Mouse (Mus musculus): ENCODE results near the gene Mpig6b. TPM values are rescaled to one million over a fixed set of nuclear protein-coding genes. Genes with fewer than 3 reads are reported as not detected.

Gene Mpig6b
- total and polyA plus RNA-seq, 2 experiments from 2014 or later = 0.18 TPM; not detected in 1

GRCm38 (mm10) chr17:35088151-35088550 lies 22.2 kb upstream of the Mpig6b start:
- Histone ChIP-seq H3K27ac (no peak overlapping the region), H3K4me3 (ENCODE audit: low read length) (no peak overlapping the region), H3K4me1 (ENCODE audit: insufficient read depth, low read length) (peaks cover 11% of the 10 kb centered on the region), H3K36me3 (ENCODE audit: insufficient read depth, low read length) (peaks cover 11% of the 10 kb centered on the region; the same call in 1 of the 2 replicates), H3K4me2 (ENCODE audit: low read depth, low read length) (no peak overlapping the region), H3K9me3 (ENCODE audit: low read length) (no peaks in the 10 kb centered on the region), H3K9ac (replicated peaks; ENCODE audit: low read length) (no peak overlapping the region), H3K27me3 (ENCODE audit: insufficient read depth, low read length) (no peaks in the 10 kb centered on the region)
- TF ChIP-seq CTCF (IDR thresholded peaks at IDR 0.05; ENCODE audit: low read depth) = peak; percentile 55
- 48% methylated on average over 2 of the region's 2 CpGs for WGBS
- DNase-seq (ENCODE audit: low spot score) (no peak), ATAC-seq (no peak)

- H3K27me3 ChIP-seq (ENCODE audit: insufficient read depth, low read length) = no peaks in the 10 kb centered on the region
- no peak within 1 kb of the TSS for H3K27ac ChIP-seq
- H3K36me3 ChIP-seq (ENCODE audit: insufficient read depth, low read length) = no peaks in the 10 kb centered on the region
- WGBS = 74% methylated on average over 7 of the region's 7 CpGs
- H3K9me3 ChIP-seq (ENCODE audit: low read length) = no peaks in the 10 kb centered on the region
- no peak within 1 kb of the TSS for H3K4me3 ChIP-seq (ENCODE audit: low read length)
- H3K4me1 ChIP-seq (ENCODE audit: insufficient read depth, low read length) = peaks cover 5% of the 10 kb centered on the region
- H3K9ac ChIP-seq (replicated peaks; ENCODE audit: low read length) = no peak within 1 kb of the TSS; the same call in 1 of the 2 replicates
- DNase-seq (ENCODE audit: low spot score) (no peak), ATAC-seq (no peak)
- H3K4me2 ChIP-seq (ENCODE audit: low read depth, low read length) = no peak within 1 kb of the TSS
- TF ChIP-seq CTCF (IDR thresholded peaks at IDR 0.05; ENCODE audit: low read depth) = no peak
Measured at GRCm38 (mm10) chr17:35085208-35085865, 19.4 kb upstream of the Mpig6b start, which contains the start of gene Ly6g6f. TSS of gene Ly6g6f (minus strand) at chr17:35085610.

GRCm38 (mm10) chr17:35083929-35084497 lies 18.0 kb upstream of the Mpig6b start:
- Histone ChIP-seq H3K9me3 (ENCODE audit: low read length) (no peaks in the 10 kb centered on the region), H3K4me2 (ENCODE audit: low read depth, low read length) (no peak overlapping the region), H3K4me1 (ENCODE audit: insufficient read depth, low read length) (no peaks in the 10 kb centered on the region), H3K27me3 (ENCODE audit: insufficient read depth, low read length) (no peaks in the 10 kb centered on the region), H3K4me3 (ENCODE audit: low read length) (no peak overlapping the region), H3K9ac (replicated peaks; ENCODE audit: low read length) (no peak overlapping the region), H3K27ac (no peak overlapping the region), H3K36me3 (ENCODE audit: insufficient read depth, low read length) (no peaks in the 10 kb centered on the region)
- DNase-seq (ENCODE audit: low spot score) (no peak), ATAC-seq (no peak)
- 78% methylated on average over 3 of the region's 3 CpGs for WGBS
- no peak for TF ChIP-seq CTCF (IDR thresholded peaks at IDR 0.05; ENCODE audit: low read depth)

GRCm38 (mm10) chr17:35082841-35083576 lies 17.0 kb upstream of the Mpig6b start:
- no peak overlapping the region for H3K4me3 ChIP-seq (ENCODE audit: low read length)
- no peak overlapping the region for H3K27ac ChIP-seq
- 87% methylated on average over 16 of the region's 16 CpGs for WGBS
- no peaks in the 10 kb centered on the region for H3K36me3 ChIP-seq (ENCODE audit: insufficient read depth, low read length)
- H3K4me1 ChIP-seq (ENCODE audit: insufficient read depth, low read length) = no peaks in the 10 kb centered on the region
- H3K4me2 ChIP-seq (ENCODE audit: low read depth, low read length) = no peak overlapping the region
- TF ChIP-seq CTCF (IDR thresholded peaks at IDR 0.05; ENCODE audit: low read depth) = no peak
- no peaks in the 10 kb centered on the region for H3K9me3 ChIP-seq (ENCODE audit: low read length)
- DNase-seq (ENCODE audit: low spot score) (no peak), ATAC-seq (no peak)
- no peak overlapping the region for H3K9ac ChIP-seq (replicated peaks; ENCODE audit: low read length)
- no peaks in the 10 kb centered on the region for H3K27me3 ChIP-seq (ENCODE audit: insufficient read depth, low read length)

- H3K27me3 ChIP-seq (ENCODE audit: insufficient read depth, low read length) = no peaks in the 10 kb centered on the region
- H3K27ac ChIP-seq = no peak overlapping the region
- no peaks in the 10 kb centered on the region for H3K9me3 ChIP-seq (ENCODE audit: low read length)
- TF ChIP-seq CTCF (IDR thresholded peaks at IDR 0.05; ENCODE audit: low read depth) = no peak
- no peak overlapping the region for H3K9ac ChIP-seq (replicated peaks; ENCODE audit: low read length)
- 58% methylated on average over 4 of the region's 4 CpGs for WGBS
- ATAC-seq (no peak), DNase-seq (ENCODE audit: low spot score) (no peak)
- H3K4me2 ChIP-seq (ENCODE audit: low read depth, low read length) = no peak overlapping the region
- no peaks in the 10 kb centered on the region for H3K4me1 ChIP-seq (ENCODE audit: insufficient read depth, low read length)
- no peak overlapping the region for H3K4me3 ChIP-seq (ENCODE audit: low read length)
- no peaks in the 10 kb centered on the region for H3K36me3 ChIP-seq (ENCODE audit: insufficient read depth, low read length)
Measured at GRCm38 (mm10) chr17:35080710-35081109, 14.7 kb upstream of the Mpig6b start.

GRCm38 (mm10) chr17:35080248-35080647 lies 14.3 kb upstream of the Mpig6b start:
- Histone ChIP-seq H3K9ac (replicated peaks; ENCODE audit: low read length) (no peak overlapping the region), H3K4me2 (ENCODE audit: low read depth, low read length) (no peak overlapping the region), H3K36me3 (ENCODE audit: insufficient read depth, low read length) (no peaks in the 10 kb centered on the region), H3K27me3 (ENCODE audit: insufficient read depth, low read length) (no peaks in the 10 kb centered on the region), H3K4me3 (ENCODE audit: low read length) (no peak overlapping the region), H3K27ac (no peak overlapping the region), H3K4me1 (ENCODE audit: insufficient read depth, low read length) (no peaks in the 10 kb centered on the region), H3K9me3 (ENCODE audit: low read length) (no peaks in the 10 kb centered on the region)
- WGBS = 65% methylated on average over 6 of the region's 6 CpGs
- DNase-seq (ENCODE audit: low spot score) (no peak), ATAC-seq (no peak)
- no peak for TF ChIP-seq CTCF (IDR thresholded peaks at IDR 0.05; ENCODE audit: low read depth)
